13 mouse cellular contexts compared by ENCODE assay signal in the genomic region with DNA sequence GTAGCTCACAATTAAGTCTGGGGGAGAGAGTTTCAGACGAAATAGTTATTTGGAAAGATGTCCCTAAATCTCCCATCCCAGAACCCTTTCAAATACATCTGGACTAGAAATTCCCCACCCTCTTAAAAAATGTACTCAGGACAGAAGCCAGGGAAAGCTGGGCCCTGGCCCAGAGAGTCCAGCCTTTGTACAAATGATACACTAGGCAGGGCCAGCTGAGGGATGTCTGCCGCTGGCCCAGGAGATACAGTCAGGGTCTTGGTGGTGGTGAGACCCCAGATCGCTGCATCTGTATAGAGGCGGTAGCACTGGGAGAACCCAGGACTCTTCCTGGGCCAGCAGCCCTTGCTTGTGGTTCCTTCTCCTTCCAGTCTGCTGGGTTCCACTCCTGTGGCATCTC. TPM values are rescaled to one million over a fixed set of nuclear protein-coding genes. Genes with fewer than 3 reads are reported as not detected.
A peak's percentile ranks its signal among the peaks of the same experiment; 100 is the strongest.
DNase-seq lines count a peak whose midpoint lies in the region; ATAC-seq and TF ChIP-seq lines count a peak whose summit lies in the region.
"Had no signal": no experiment of that assay in that cellular context is flagged by ENCODE, and none has a peak within 500 bp of the region (broad histone marks: within the 10 kb centered on the region; RNA-seq: fewer than 3 reads in every experiment).

No protein-coding gene starts in this region.

- H3K4me1 ChIP-seq in heart, embryonic 13.5 days: peaks cover 9% of the 10 kb centered on the region; the same call in 1 of the 2 replicates
- H3K4me1 ChIP-seq in limb, embryonic 12.5 days (replicated peaks): peaks cover 11% of the 10 kb centered on the region
- H3K4me1 ChIP-seq in stomach, postnatal 0 days (replicated peaks; ENCODE audit: control insufficient read depth, insufficient read depth): no peaks in the 10 kb centered on the region
- H3K4me1 ChIP-seq: liver, embryonic 15.5 days had no signal

- peak; percentile 52 to 61 for DNase-seq in urinary bladder, postnatal 36 days (ENCODE audit: low spot score in 2 of 2)
- no peak for DNase-seq in urinary bladder, postnatal 10 days (ENCODE audit: low spot score)
- peak; percentile 16 for DNase-seq in stomach, postnatal 0 days (ENCODE audit: low spot score)
- DNase-seq in adrenal gland, adult 2 months: no peak
- no peak for DNase-seq in frontal cortex, adult 2 months (ENCODE audit: extremely low spot score in 1 of 2, low spot score in 1 of 2)
- no peak for DNase-seq in layer of hippocampus, postnatal 10 days (ENCODE audit: low spot score in 2 of 2)
- DNase-seq: adrenal gland, adult 8-10 months; cerebellum, postnatal 14 days; retina, postnatal 1 day; thymus, postnatal 14 days had no signal

- no peak for TF ChIP-seq CTCF in stomach, postnatal 0 days (IDR thresholded peaks at IDR 0.05; ENCODE audit: low read depth)

- H3K27me3 ChIP-seq in heart, embryonic 13.5 days (replicated peaks): no peaks in the 10 kb centered on the region
- no peaks in the 10 kb centered on the region for H3K27me3 ChIP-seq in limb, embryonic 12.5 days
- no peaks in the 10 kb centered on the region for H3K27me3 ChIP-seq in stomach, postnatal 0 days (ENCODE audit: control insufficient read depth, insufficient read depth, low read length)
- H3K27me3 ChIP-seq: liver, embryonic 15.5 days had no signal

- no peak for ATAC-seq in heart, embryonic 13.5 days (ENCODE audit: extremely low read depth, insufficient number of reproducible peaks, low FRiP score, low TSS enrichment)
- no peak for ATAC-seq in limb, embryonic 12.5 days (ENCODE audit: insufficient number of reproducible peaks, insufficient read depth, low FRiP score, low TSS enrichment, low read depth)
- ATAC-seq in stomach, postnatal 0 days (ENCODE audit: low FRiP score, low TSS enrichment): peak; percentile 54; the same call in 1 of the 2 replicates

- H3K27ac ChIP-seq in heart, embryonic 13.5 days (replicated peaks): peak overlapping the region; percentile 40; the same call in 1 of the 2 replicates
- 0 out of 2 replicates have a peak overlapping the region, but pooled peaks have one; percentile 7 for H3K27ac ChIP-seq in limb, embryonic 12.5 days
- H3K27ac ChIP-seq in stomach, postnatal 0 days (replicated peaks): peak overlapping the region; percentile 94
- H3K27ac ChIP-seq: liver, embryonic 15.5 days had no signal

- TF ChIP-seq EP300 in stomach, postnatal 0 days (optimal IDR thresholded peaks at IDR 0.05): peak; percentile 39

- no peak overlapping the region for H3K9ac ChIP-seq in heart, embryonic 13.5 days
- no peak overlapping the region for H3K9ac ChIP-seq in limb, embryonic 12.5 days (replicated peaks)
- H3K9ac ChIP-seq in stomach, postnatal 0 days (ENCODE audit: low read length): no peak overlapping the region
- H3K9ac ChIP-seq: liver, embryonic 15.5 days had no signal

- no peak overlapping the region for H3K4me3 ChIP-seq in heart, embryonic 13.5 days
- H3K4me3 ChIP-seq in limb, embryonic 12.5 days (replicated peaks): no peak overlapping the region
- H3K4me3 ChIP-seq in stomach, postnatal 0 days (ENCODE audit: low read depth, low read length): no peak overlapping the region
- H3K4me3 ChIP-seq: liver, embryonic 15.5 days had no signal

- H3K9me3 ChIP-seq in heart, embryonic 13.5 days: no peaks in the 10 kb centered on the region
- no peaks in the 10 kb centered on the region for H3K9me3 ChIP-seq in limb, embryonic 12.5 days
- H3K9me3 ChIP-seq in stomach, postnatal 0 days (ENCODE audit: control insufficient read depth, low read length): no peaks in the 10 kb centered on the region
- H3K9me3 ChIP-seq: liver, embryonic 15.5 days had no signal

- H3K36me3 ChIP-seq in heart, embryonic 13.5 days: no peaks in the 10 kb centered on the region
- no peaks in the 10 kb centered on the region for H3K36me3 ChIP-seq in limb, embryonic 12.5 days
- H3K36me3 ChIP-seq in stomach, postnatal 0 days (ENCODE audit: control insufficient read depth, insufficient read depth, low read length): no peaks in the 10 kb centered on the region
- H3K36me3 ChIP-seq: liver, embryonic 15.5 days had no signal

- 70% methylated on average over 4 of the region's 4 CpGs for WGBS in heart, embryonic 13.5 days
- 83% methylated on average over 4 of the region's 4 CpGs for WGBS in limb, embryonic 12.5 days
- 52% methylated on average over 4 of the region's 4 CpGs for WGBS in stomach, postnatal 0 days

- no peak overlapping the region for H3K4me2 ChIP-seq in heart, embryonic 13.5 days
- H3K4me2 ChIP-seq in limb, embryonic 12.5 days: no peak overlapping the region
- no peak overlapping the region for H3K4me2 ChIP-seq in stomach, postnatal 0 days (replicated peaks; ENCODE audit: low read depth)
- H3K4me2 ChIP-seq: liver, embryonic 15.5 days had no signal

RNA-seq across cellular contexts. Expression of a gene that starts 20.6 kb away (rescaled TPM):
- polyA plus RNA-seq in heart, embryonic 13.5 days (2015; fragmentation: Nextera tagmentation; extraction: Ambion mirVana): 47.1 and 51.6 TPM in 2 replicates
- 47.6 and 54.7 TPM in 2 replicates for polyA plus RNA-seq in limb, embryonic 12.5 days (2016; fragmentation: Nextera tagmentation; extraction: Ambion mirVana)
- polyA plus RNA-seq in stomach, postnatal 0 days (2015; fragmentation: Nextera tagmentation; extraction: Ambion mirVana): 145 TPM in 2 replicates
- 10 to 100 TPM; 27.6 to 44.6 TPM for total RNA-seq in adrenal gland, adult 2 months (2021)
- 46.9 and 47.6 TPM in 2 replicates for polyA plus RNA-seq in adrenal gland, adult 2 months (2012; rRNA removed)
- polyA plus RNA-seq in frontal cortex, adult 2 months (2012; rRNA removed): 18.1 and 22.4 TPM in 2 replicates
- 10 to 100 TPM; 15.6 to 17.8 TPM for total RNA-seq in layer of hippocampus, postnatal 10 days (2021)

Comparison
In these comparisons a context has a peak if more than half of its experiments do, and no peak if none do; other contexts are left out.
1. DNase-seq: peak in urinary bladder, postnatal 36 days (2 of 2) and stomach, postnatal 0 days (single experiment); none in urinary bladder, postnatal 10 days (single experiment), adrenal gland, adult 2 months (single experiment), frontal cortex, adult 2 months (0 of 2) and layer of hippocampus, postnatal 10 days (0 of 2).
2. H3K27ac ChIP-seq: peak in every context shown above with its lines; median percentile 94 in stomach, postnatal 0 days; 40 in heart, embryonic 13.5 days; 7 in limb, embryonic 12.5 days.